Mouse (Mus musculus): ENCODE results near the gene Lrp1. TPM values are rescaled to one million over a fixed set of nuclear protein-coding genes. Genes with fewer than 3 reads are reported as not detected.

Gene Lrp1
- polyA plus RNA-seq, 1 experiment from 2014 or later: 92.1 TPM

- ATAC-seq (replicated peaks; ENCODE audit: low FRiP score, low TSS enrichment, low read depth) (no peak), DNase-seq (ENCODE audit: low spot score) (no peak)
- peaks cover 95% of the 10 kb centered on the region for H3K36me3 ChIP-seq (ENCODE audit: control insufficient read depth, insufficient read depth, low read length)
- H3K27ac ChIP-seq (ENCODE audit: low read depth): no peak overlapping the region
- no peaks in the 10 kb centered on the region for H3K4me1 ChIP-seq (replicated peaks; ENCODE audit: control insufficient read depth, insufficient read depth, low read length)
- H3K9me3 ChIP-seq (ENCODE audit: control insufficient read depth, low read length): no peaks in the 10 kb centered on the region
- no peaks in the 10 kb centered on the region for H3K27me3 ChIP-seq (replicated peaks; ENCODE audit: control insufficient read depth, insufficient read depth, low read length)
- WGBS: 89% methylated on average over 13 of the region's 13 CpGs
- H3K4me2 ChIP-seq (ENCODE audit: low read length): no peak overlapping the region
- H3K4me3 ChIP-seq (ENCODE audit: low read depth, low read length): no peak overlapping the region
- H3K9ac ChIP-seq (ENCODE audit: low read length): no peak overlapping the region
These were observed 63.6 kb downstream of the Lrp1 start for GRCm38 (mm10) chr10:127557397-127557796.

DNA sequence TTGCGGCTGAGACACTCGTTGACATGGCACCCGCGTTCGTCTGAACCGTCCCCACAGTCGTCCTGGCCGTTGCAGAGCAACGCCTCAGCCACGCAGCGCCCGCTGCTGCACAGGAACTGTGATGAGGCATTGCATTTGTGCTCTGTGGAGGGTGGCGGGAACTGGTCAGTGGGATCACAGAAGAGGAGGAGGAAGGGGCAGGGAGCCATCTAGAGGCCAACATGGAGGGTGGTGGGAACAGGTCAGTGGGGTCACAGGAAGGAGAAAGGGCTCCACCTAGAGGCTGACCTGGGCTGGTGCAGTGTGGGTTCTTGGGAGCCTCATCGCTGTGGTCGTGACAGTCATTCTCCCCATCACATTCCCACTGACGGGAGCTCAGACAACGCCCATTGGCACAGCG is 65.2 kb downstream of the Lrp1 start:
- no peak overlapping the region for H3K4me2 ChIP-seq (ENCODE audit: low read length)
- no peak overlapping the region for H3K4me3 ChIP-seq (ENCODE audit: low read depth, low read length)
- H3K36me3 ChIP-seq (ENCODE audit: control insufficient read depth, insufficient read depth, low read length): peaks cover 96% of the 10 kb centered on the region
- no peak overlapping the region for H3K27ac ChIP-seq (ENCODE audit: low read depth)
- no peaks in the 10 kb centered on the region for H3K27me3 ChIP-seq (replicated peaks; ENCODE audit: control insufficient read depth, insufficient read depth, low read length)
- DNase-seq (ENCODE audit: low spot score) (no peak), ATAC-seq (replicated peaks; ENCODE audit: low FRiP score, low TSS enrichment, low read depth) (no peak)
- H3K9me3 ChIP-seq (ENCODE audit: control insufficient read depth, low read length): no peaks in the 10 kb centered on the region
- no peak overlapping the region for H3K9ac ChIP-seq (ENCODE audit: low read length)
- 73% methylated on average over 18 of the region's 18 CpGs for WGBS
- H3K4me1 ChIP-seq (replicated peaks; ENCODE audit: control insufficient read depth, insufficient read depth, low read length): no peaks in the 10 kb centered on the region

DNA sequence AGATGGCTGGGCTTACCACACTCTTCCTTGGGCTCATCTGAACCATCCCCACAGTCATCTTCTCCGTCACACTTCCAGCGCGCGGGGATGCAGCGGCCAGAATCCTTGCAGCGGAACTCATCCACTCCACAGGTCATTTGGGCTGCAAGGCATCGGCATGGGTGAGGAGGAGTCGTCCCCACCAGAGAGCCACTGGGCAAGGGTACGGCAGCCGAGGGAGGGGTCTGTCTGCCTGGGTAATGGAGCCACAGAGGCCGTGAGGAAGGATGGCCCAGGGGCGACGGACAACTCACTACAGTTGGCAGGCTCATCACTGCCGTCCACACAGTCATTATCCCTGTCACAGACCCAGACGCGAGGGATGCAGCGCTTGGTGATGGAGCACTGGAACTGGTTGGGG is 71.1 kb downstream of the Lrp1 start:
- WGBS: 88% methylated on average over 17 of the region's 17 CpGs
- H3K36me3 ChIP-seq (ENCODE audit: control insufficient read depth, insufficient read depth, low read length): peaks cover 96% of the 10 kb centered on the region
- no peaks in the 10 kb centered on the region for H3K4me1 ChIP-seq (replicated peaks; ENCODE audit: control insufficient read depth, insufficient read depth, low read length)
- H3K4me2 ChIP-seq (ENCODE audit: low read length): no peak overlapping the region
- H3K9ac ChIP-seq (ENCODE audit: low read length): no peak overlapping the region
- no peaks in the 10 kb centered on the region for H3K27me3 ChIP-seq (replicated peaks; ENCODE audit: control insufficient read depth, insufficient read depth, low read length)
- H3K4me3 ChIP-seq (ENCODE audit: low read depth, low read length): no peak overlapping the region
- ATAC-seq (replicated peaks; ENCODE audit: low FRiP score, low TSS enrichment, low read depth): no peak
- no peaks in the 10 kb centered on the region for H3K9me3 ChIP-seq (ENCODE audit: control insufficient read depth, low read length)
- DNase-seq (ENCODE audit: low spot score): no peak
- H3K27ac ChIP-seq (ENCODE audit: low read depth): no peak overlapping the region

DNA sequence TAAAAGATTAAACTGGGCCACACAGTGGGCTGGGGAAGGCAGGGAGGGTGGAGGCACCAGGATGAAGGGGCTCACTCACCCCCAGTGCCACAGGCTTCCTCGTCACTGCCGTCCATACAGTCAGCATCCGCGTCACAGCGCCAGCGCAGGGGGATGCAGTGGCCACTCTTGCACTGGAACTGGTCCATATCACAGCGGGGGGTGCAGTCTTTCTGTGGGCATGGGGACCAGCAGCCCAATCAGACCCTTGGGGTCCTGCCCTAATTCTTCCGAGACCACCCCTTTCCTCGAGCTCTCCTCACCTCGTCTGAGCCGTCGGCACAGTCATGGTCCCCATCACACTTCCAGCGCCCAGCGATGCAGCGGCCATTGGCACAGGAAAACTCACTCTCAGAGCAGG is 72.7 kb downstream of the Lrp1 start:
- Histone ChIP-seq H3K4me1 (replicated peaks; ENCODE audit: control insufficient read depth, insufficient read depth, low read length) (no peaks in the 10 kb centered on the region), H3K27ac (ENCODE audit: low read depth) (no peak overlapping the region), H3K9me3 (ENCODE audit: control insufficient read depth, low read length) (no peaks in the 10 kb centered on the region), H3K9ac (ENCODE audit: low read length) (no peak overlapping the region), H3K27me3 (replicated peaks; ENCODE audit: control insufficient read depth, insufficient read depth, low read length) (no peaks in the 10 kb centered on the region), H3K36me3 (ENCODE audit: control insufficient read depth, insufficient read depth, low read length) (peaks cover 98% of the 10 kb centered on the region), H3K4me3 (ENCODE audit: low read depth, low read length) (no peak overlapping the region), H3K4me2 (ENCODE audit: low read length) (no peak overlapping the region)
- 93% methylated on average over 15 of the region's 15 CpGs for WGBS
- ATAC-seq (replicated peaks; ENCODE audit: low FRiP score, low TSS enrichment, low read depth) (no peak), DNase-seq (ENCODE audit: low spot score) (no peak)

DNA sequence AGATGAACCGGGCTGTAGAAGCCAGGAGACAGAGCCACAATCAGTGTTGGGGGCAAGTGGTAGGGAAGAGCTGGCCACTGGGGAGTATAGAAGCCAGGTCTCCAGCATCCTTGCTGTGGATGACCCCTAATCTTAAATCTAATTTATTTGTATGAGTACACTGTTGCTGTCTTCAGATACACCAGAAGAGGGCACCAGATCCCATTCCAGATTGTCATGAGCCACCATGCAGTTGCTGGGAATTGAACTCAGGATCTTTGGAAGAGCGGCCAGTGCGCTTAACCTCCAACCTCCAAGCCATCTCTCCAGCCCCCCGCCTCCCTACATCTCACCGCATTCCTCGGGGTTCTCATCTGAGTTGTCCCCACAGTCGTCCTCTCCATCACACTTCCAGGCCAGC is 74.4 kb downstream of the Lrp1 start:
- peaks cover 97% of the 10 kb centered on the region for H3K36me3 ChIP-seq (ENCODE audit: control insufficient read depth, insufficient read depth, low read length)
- no peaks in the 10 kb centered on the region for H3K27me3 ChIP-seq (replicated peaks; ENCODE audit: control insufficient read depth, insufficient read depth, low read length)
- WGBS: 90% methylated on average over 7 of the region's 7 CpGs
- H3K4me2 ChIP-seq (ENCODE audit: low read length): no peak overlapping the region
- no peak overlapping the region for H3K27ac ChIP-seq (ENCODE audit: low read depth)
- no peaks in the 10 kb centered on the region for H3K9me3 ChIP-seq (ENCODE audit: control insufficient read depth, low read length)
- H3K4me1 ChIP-seq (replicated peaks; ENCODE audit: control insufficient read depth, insufficient read depth, low read length): no peaks in the 10 kb centered on the region
- ATAC-seq (replicated peaks; ENCODE audit: low FRiP score, low TSS enrichment, low read depth) (no peak), DNase-seq (ENCODE audit: low spot score) (no peak)
- no peak overlapping the region for H3K9ac ChIP-seq (ENCODE audit: low read length)
- no peak overlapping the region for H3K4me3 ChIP-seq (ENCODE audit: low read depth, low read length)

- Histone ChIP-seq H3K27ac (ENCODE audit: low read depth) (no peak overlapping the region), H3K9me3 (ENCODE audit: control insufficient read depth, low read length) (no peaks in the 10 kb centered on the region), H3K4me2 (ENCODE audit: low read length) (no peak overlapping the region), H3K4me1 (replicated peaks; ENCODE audit: control insufficient read depth, insufficient read depth, low read length) (no peaks in the 10 kb centered on the region), H3K9ac (ENCODE audit: low read length) (no peak overlapping the region), H3K27me3 (replicated peaks; ENCODE audit: control insufficient read depth, insufficient read depth, low read length) (no peaks in the 10 kb centered on the region), H3K36me3 (ENCODE audit: control insufficient read depth, insufficient read depth, low read length) (peaks cover 96% of the 10 kb centered on the region), H3K4me3 (ENCODE audit: low read depth, low read length) (no peak overlapping the region)
- ATAC-seq (replicated peaks; ENCODE audit: low FRiP score, low TSS enrichment, low read depth): no peak
- WGBS: 90% methylated on average over 20 of the region's 20 CpGs
- no peak for DNase-seq (ENCODE audit: low spot score)
These were observed 76.6 kb downstream of the Lrp1 start for GRCm38 (mm10) chr10:127544375-127544774.

GRCm38 (mm10) chr10:127543916-127544315 is 77.0 kb downstream of the Lrp1 start:
- Histone ChIP-seq H3K4me3 (ENCODE audit: low read depth, low read length) (no peak overlapping the region), H3K4me1 (replicated peaks; ENCODE audit: control insufficient read depth, insufficient read depth, low read length) (no peaks in the 10 kb centered on the region), H3K27me3 (replicated peaks; ENCODE audit: control insufficient read depth, insufficient read depth, low read length) (no peaks in the 10 kb centered on the region), H3K27ac (ENCODE audit: low read depth) (no peak overlapping the region), H3K9me3 (ENCODE audit: control insufficient read depth, low read length) (no peaks in the 10 kb centered on the region), H3K4me2 (ENCODE audit: low read length) (no peak overlapping the region), H3K9ac (ENCODE audit: low read length) (no peak overlapping the region), H3K36me3 (ENCODE audit: control insufficient read depth, insufficient read depth, low read length) (peaks cover 96% of the 10 kb centered on the region)
- 73% methylated on average over 3 of the region's 3 CpGs for WGBS
- DNase-seq (ENCODE audit: low spot score) (no peak), ATAC-seq (replicated peaks; ENCODE audit: low FRiP score, low TSS enrichment, low read depth) (no peak)

DNA sequence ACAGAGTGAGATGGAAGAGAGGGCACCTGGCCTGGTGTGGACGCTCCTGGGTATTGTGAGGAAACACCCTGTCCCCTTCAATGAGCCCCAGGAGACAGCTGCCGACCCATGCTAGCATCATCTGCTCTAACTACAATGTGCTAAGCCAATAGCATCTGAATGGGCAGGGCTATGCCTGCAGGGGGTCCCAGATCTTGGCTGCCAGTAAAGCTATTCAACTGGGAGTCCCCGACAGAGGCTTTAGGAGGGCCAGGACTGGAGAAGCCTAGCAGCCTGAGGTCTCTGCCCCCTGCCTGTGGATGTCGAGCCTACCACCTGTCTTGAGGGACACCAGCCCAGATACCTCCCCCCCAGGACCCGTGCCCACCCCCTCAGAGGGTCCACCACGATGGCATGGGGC is 78.2 kb downstream of the Lrp1 start:
- Histone ChIP-seq H3K4me3 (ENCODE audit: low read depth, low read length) (no peak overlapping the region), H3K27me3 (replicated peaks; ENCODE audit: control insufficient read depth, insufficient read depth, low read length) (no peaks in the 10 kb centered on the region), H3K9me3 (ENCODE audit: control insufficient read depth, low read length) (no peaks in the 10 kb centered on the region), H3K27ac (ENCODE audit: low read depth) (no peak overlapping the region), H3K4me2 (ENCODE audit: low read length) (no peak overlapping the region), H3K36me3 (ENCODE audit: control insufficient read depth, insufficient read depth, low read length) (peaks cover 90% of the 10 kb centered on the region), H3K4me1 (replicated peaks; ENCODE audit: control insufficient read depth, insufficient read depth, low read length) (no peaks in the 10 kb centered on the region), H3K9ac (ENCODE audit: low read length) (no peak overlapping the region)
- WGBS: 63% methylated on average over 5 of the region's 6 CpGs
- ATAC-seq (replicated peaks; ENCODE audit: low FRiP score, low TSS enrichment, low read depth): no peak
- DNase-seq (ENCODE audit: low spot score): no peak

DNA sequence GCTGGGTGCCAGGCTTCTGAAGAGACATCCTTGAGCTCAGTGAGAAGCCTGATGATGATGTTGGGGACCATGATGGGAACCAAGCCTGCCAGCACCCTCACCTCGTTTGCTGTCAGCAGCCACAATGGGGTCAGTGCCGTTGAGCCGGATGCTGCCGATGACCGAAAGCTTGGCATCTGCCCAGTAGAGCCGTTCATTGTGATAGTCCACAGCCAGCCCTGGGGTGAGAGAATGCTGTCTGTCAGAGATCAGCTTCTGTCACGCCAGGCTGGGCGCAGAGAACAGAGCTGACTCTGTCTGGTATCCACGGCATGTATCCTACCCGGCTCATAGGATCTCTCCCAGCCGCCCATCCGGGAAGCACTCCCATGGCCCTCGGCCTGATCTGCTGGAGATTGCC is 78.9 kb downstream of the Lrp1 start:
- DNase-seq (ENCODE audit: low spot score) (no peak), ATAC-seq (replicated peaks; ENCODE audit: low FRiP score, low TSS enrichment, low read depth) (no peak)
- H3K36me3 ChIP-seq (ENCODE audit: control insufficient read depth, insufficient read depth, low read length): peaks cover 84% of the 10 kb centered on the region
- no peaks in the 10 kb centered on the region for H3K27me3 ChIP-seq (replicated peaks; ENCODE audit: control insufficient read depth, insufficient read depth, low read length)
- H3K9me3 ChIP-seq (ENCODE audit: control insufficient read depth, low read length): no peaks in the 10 kb centered on the region
- H3K9ac ChIP-seq (ENCODE audit: low read length): no peak overlapping the region
- H3K4me3 ChIP-seq (ENCODE audit: low read depth, low read length): no peak overlapping the region
- no peak overlapping the region for H3K27ac ChIP-seq (ENCODE audit: low read depth)
- WGBS: 93% methylated on average over 13 of the region's 13 CpGs
- no peak overlapping the region for H3K4me2 ChIP-seq (ENCODE audit: low read length)
- H3K4me1 ChIP-seq (replicated peaks; ENCODE audit: control insufficient read depth, insufficient read depth, low read length): no peaks in the 10 kb centered on the region

Data from intestine, embryonic 14.5 days (tissue).